ENCODE assay signal across 33 mouse cellular contexts in genomic region chr16:90827498-90827897, GRCm38 (mm10). TPM values are rescaled to one million over a fixed set of nuclear protein-coding genes. Genes with fewer than 3 reads are reported as not detected.
"Had no signal": no experiment of that assay in that cellular context is flagged by ENCODE, and none has a peak within 500 bp of the region (broad histone marks: within the 10 kb centered on the region; RNA-seq: fewer than 3 reads in every experiment).

No protein-coding gene starts in this region.

- H3K9ac ChIP-seq: limb, embryonic 12.5 days; limb, embryonic 13.5 days; limb, embryonic 15.5 days; liver, embryonic 12.5 days; liver, embryonic 13.5 days; liver, embryonic 14.5 days; liver, embryonic 15.5 days; liver, postnatal 0 days; lung, embryonic 14.5 days; lung, embryonic 15.5 days; midbrain, embryonic 12.5 days; midbrain, embryonic 13.5 days; midbrain, embryonic 15.5 days; neural tube, embryonic 12.5 days; neural tube, embryonic 13.5 days had no signal

- H3K27ac ChIP-seq: left cerebral cortex, adult 2 months; limb, embryonic 10.5 days; limb, embryonic 12.5 days; limb, embryonic 13.5 days; limb, embryonic 15.5 days; liver, embryonic 12.5 days; liver, embryonic 13.5 days; liver, embryonic 14.5 days; liver, embryonic 15.5 days; lung, embryonic 15.5 days; macrophage; midbrain, embryonic 10.5 days; midbrain, embryonic 12.5 days; midbrain, embryonic 13.5 days; midbrain, embryonic 15.5 days; neural tube, embryonic 12.5 days; neural tube, embryonic 13.5 days had no signal

- H3K4me2 ChIP-seq: limb, embryonic 12.5 days; limb, embryonic 13.5 days; limb, embryonic 15.5 days; liver, embryonic 11.5 days; liver, embryonic 12.5 days; liver, embryonic 13.5 days; liver, embryonic 15.5 days; lung, embryonic 14.5 days; lung, embryonic 15.5 days; midbrain, embryonic 11.5 days; midbrain, embryonic 12.5 days; midbrain, embryonic 13.5 days; midbrain, embryonic 15.5 days; neural tube, embryonic 12.5 days; neural tube, embryonic 13.5 days had no signal

- H3K4me3 ChIP-seq: left cerebral cortex, adult 2 months; limb, embryonic 10.5 days; limb, embryonic 12.5 days; limb, embryonic 13.5 days; limb, embryonic 15.5 days; liver, embryonic 12.5 days; liver, embryonic 13.5 days; liver, embryonic 15.5 days; lung, embryonic 15.5 days; megakaryocyte, embryonic 14.5 days; midbrain, embryonic 10.5 days; midbrain, embryonic 12.5 days; midbrain, embryonic 13.5 days; midbrain, embryonic 15.5 days; myocyte; neural tube, embryonic 12.5 days; neural tube, embryonic 13.5 days had no signal

- H3K9me3 ChIP-seq: limb, embryonic 10.5 days; limb, embryonic 12.5 days; limb, embryonic 13.5 days; limb, embryonic 15.5 days; liver, embryonic 12.5 days; liver, embryonic 13.5 days; liver, embryonic 15.5 days; lung, embryonic 15.5 days; midbrain, embryonic 10.5 days; midbrain, embryonic 12.5 days; midbrain, embryonic 13.5 days; midbrain, embryonic 15.5 days; neural tube, embryonic 12.5 days; neural tube, embryonic 13.5 days had no signal

- ATAC-seq: liver, embryonic 12.5 days; liver, postnatal 0 days; midbrain, embryonic 13.5 days; midbrain, embryonic 15.5 days; midbrain, embryonic 16.5 days had no signal

- H3K36me3 ChIP-seq: limb, embryonic 10.5 days; limb, embryonic 12.5 days; limb, embryonic 13.5 days; limb, embryonic 15.5 days; liver, embryonic 12.5 days; liver, embryonic 13.5 days; liver, embryonic 15.5 days; lung, embryonic 15.5 days; midbrain, embryonic 10.5 days; midbrain, embryonic 12.5 days; midbrain, embryonic 13.5 days; midbrain, embryonic 15.5 days; neural tube, embryonic 12.5 days; neural tube, embryonic 13.5 days had no signal

- DNase-seq: layer of hippocampus, postnatal 36 days; left cerebral cortex, postnatal 4 days; liver; liver, embryonic 13.5 days; liver, postnatal 0 days; lung, adult 2 months; lung, embryonic 14.5 days; lung, postnatal 14 days; midbrain, embryonic 14.5 days had no signal

RNA-seq across cellular contexts. Expression of gene Eva1c, which starts 1.0 kb away (rescaled TPM):
- total RNA-seq: megakaryocyte progenitor cell, adult 5-6 weeks; megakaryocyte, adult 5-6 weeks; monocyte, adult 5-6 weeks had no signal
- polyA plus RNA-seq: macrophage had no signal
